Mouse (Mus musculus) ovary, postnatal 10 days (tissue): ENCODE data around the gene 1110017D15Rik.

Experiments
- DNase-seq: peaks from one replicate; pipeline ENCODE4 v3.0.0; 2022; ENCODE audit warnings: low spot score

Gene 1110017D15Rik

GRCm38 (mm10) chr4:41517233-41517632, at the start of gene 1110017D15Rik:
Gene 1110017D15Rik (minus strand): TSS chr4:41517333.
- DNase-seq: no peak

- no peak for DNase-seq
These were observed 49.0 kb upstream of the 1110017D15Rik start for GRCm38 (mm10) chr4:41566123-41566522.

- DNase-seq: no peak
These were observed 46.2 kb upstream of the 1110017D15Rik start for GRCm38 (mm10) chr4:41563297-41563696.

- DNase-seq: no peak
These were observed 40.0 kb upstream of the 1110017D15Rik start for GRCm38 (mm10) chr4:41557092-41557491.

- DNase-seq: no peak
These were observed 39.3 kb upstream of the 1110017D15Rik start for GRCm38 (mm10) chr4:41556311-41556953.

GRCm38 (mm10) chr4:41554994-41555663, 38.0 kb upstream of the 1110017D15Rik start:
- DNase-seq: no peak

- DNase-seq: no peak
These were observed 36.0 kb upstream of the 1110017D15Rik start for GRCm38 (mm10) chr4:41553116-41553515.

GRCm38 (mm10) chr4:41552529-41552928, 35.4 kb upstream of the 1110017D15Rik start:
- DNase-seq: peak; percentile 27

GRCm38 (mm10) chr4:41547086-41547485, 30.0 kb upstream of the 1110017D15Rik start:
- DNase-seq: no peak

- no peak for DNase-seq
These were observed 28.9 kb upstream of the 1110017D15Rik start for GRCm38 (mm10) chr4:41545985-41546384.

GRCm38 (mm10) chr4:41542136-41542535, 25.0 kb upstream of the 1110017D15Rik start:
- no peak for DNase-seq

- no peak for DNase-seq
These were observed 17.7 kb upstream of the 1110017D15Rik start for GRCm38 (mm10) chr4:41534866-41535265.

GRCm38 (mm10) chr4:41532420-41532819, 15.3 kb upstream of the 1110017D15Rik start:
- no peak for DNase-seq

GRCm38 (mm10) chr4:41527996-41528395, 10.9 kb upstream of the 1110017D15Rik start:
- no peak for DNase-seq

GRCm38 (mm10) chr4:41527076-41527475, 9.9 kb upstream of the 1110017D15Rik start:
- DNase-seq: no peak

GRCm38 (mm10) chr4:41526553-41526952, 9.4 kb upstream of the 1110017D15Rik start:
- DNase-seq: no peak

GRCm38 (mm10) chr4:41524829-41525228, 7.7 kb upstream of the 1110017D15Rik start:
- no peak for DNase-seq

- DNase-seq: no peak
These were observed 6.7 kb upstream of the 1110017D15Rik start for GRCm38 (mm10) chr4:41523839-41524238.

- DNase-seq: no peak
These were observed 5.7 kb upstream of the 1110017D15Rik start for GRCm38 (mm10) chr4:41522788-41523187.

GRCm38 (mm10) chr4:41522136-41522535, 5.0 kb upstream of the 1110017D15Rik start:
- no peak for DNase-seq

GRCm38 (mm10) chr4:41520641-41521040, 3.5 kb upstream of the 1110017D15Rik start:
- DNase-seq: no peak

GRCm38 (mm10) chr4:41519195-41519594, 2.1 kb upstream of the 1110017D15Rik start:
- DNase-seq: no peak

GRCm38 (mm10) chr4:41518349-41518748, 1.2 kb upstream of the 1110017D15Rik start:
- no peak for DNase-seq

- no peak for DNase-seq
These were observed 3.4 kb downstream of the 1110017D15Rik start for GRCm38 (mm10) chr4:41513714-41514113.
